Mouse (Mus musculus) olfactory bulb, adult 2 months (tissue): ENCODE measurements around the gene Serpina3n. TPM values are rescaled to one million over a fixed set of nuclear protein-coding genes. Genes with fewer than 3 reads are reported as not detected.
"Not testable (repeated sequence)": the region's sequence is repeated elsewhere in the genome, so short reads cannot be mapped to it uniquely, and the experiment has no call there.

Experiments
- H3K27ac ChIP-seq: fragments of 200-500 bp; 2 replicates; pipeline ENCODE4 v1.5.1; 2012; ENCODE audit warnings: low read depth, low read length; ENCODE audit not compliant: insufficient read depth
- H3K4me1 ChIP-seq: fragments of 200-500 bp; 2 replicates; pipeline ENCODE4 v1.6.1; 2012; ENCODE audit warnings: low read length; ENCODE audit not compliant: control insufficient read depth, insufficient read depth
- H3K4me3 ChIP-seq: fragments of 200-500 bp; 2 replicates; pipeline ENCODE4 v1.5.1; 2012; ENCODE audit warnings: mild to moderate bottlenecking, low read depth, low read length, moderate library complexity; ENCODE audit not compliant: insufficient read depth
- CTCF ChIP-seq: fragments of 200-500 bp; IDR thresholded peaks from 2 replicates; pipeline ENCODE4 v1.5.1; 2012; ENCODE audit warnings: low read depth, mild to moderate bottlenecking, low read length, moderate library complexity; ENCODE audit not compliant: insufficient read depth
- POLR2A ChIP-seq: fragments of 200-500 bp; IDR thresholded peaks from 2 replicates; pipeline ENCODE4 v1.6.1; 2012; ENCODE audit warnings: mild to moderate bottlenecking, low read depth, low read length, moderate library complexity; ENCODE audit not compliant: insufficient read depth
- WGBS: fragments of 180-500 bp; shearing (Covaris S2); methylation state at CpG from one replicate; pipeline ENCODE4 v1.1.7; 2018; 5-methylcytosine and 5-hydroxymethylcytosine counted together
- polyA plus RNA-seq: library from polyadenylated mRNA; stranded (reverse); fragments of >200 nt; gene quantifications from 2 replicates; pipeline ENCODE4 v1.2.4, GENCODE M21; 2012; ENCODE audit warnings: low replicate concordance; ENCODE audit not compliant: missing spikeins, insufficient read depth, insufficient read length

The Serpina3n gene
- polyA plus RNA-seq, 1 experiment: not detected

GRCm38 (mm10) chr12:104431359-104431758 is 24.8 kb downstream of the Serpina3n start:
- H3K27ac ChIP-seq: no peak overlapping the region
- WGBS: 72% methylated on average over 10 of the region's 10 CpGs
- H3K4me1 ChIP-seq: no peaks in the 10 kb centered on the region
- TF ChIP-seq CTCF (no peak), POLR2A (no peak)
- no peak overlapping the region for H3K4me3 ChIP-seq

DNA sequence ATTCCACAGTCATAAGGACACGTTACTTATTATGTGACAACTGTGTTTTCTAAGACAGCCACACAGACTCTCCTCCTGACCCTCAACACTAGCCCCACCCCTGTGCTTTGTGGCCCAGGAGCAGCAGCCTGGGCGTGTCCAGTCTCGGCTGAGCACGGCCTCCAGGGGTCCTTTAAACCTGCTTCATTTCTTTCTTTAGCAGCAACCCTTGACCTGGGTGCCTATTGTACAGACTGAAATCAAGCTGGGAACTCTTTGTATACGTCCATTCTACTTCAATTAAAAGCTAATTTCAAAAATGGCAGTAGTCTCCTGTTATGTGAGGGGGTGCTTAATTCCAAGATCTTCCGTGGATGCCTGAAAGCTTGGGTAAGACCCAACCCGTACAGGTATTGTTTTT is 26.7 kb downstream of the Serpina3n start:
- no peak overlapping the region for H3K4me3 ChIP-seq
- TF ChIP-seq CTCF (no peak), POLR2A (no peak)
- H3K27ac ChIP-seq: no peak overlapping the region
- no peaks in the 10 kb centered on the region for H3K4me1 ChIP-seq
- 42% methylated on average over 7 of the region's 7 CpGs for WGBS

DNA sequence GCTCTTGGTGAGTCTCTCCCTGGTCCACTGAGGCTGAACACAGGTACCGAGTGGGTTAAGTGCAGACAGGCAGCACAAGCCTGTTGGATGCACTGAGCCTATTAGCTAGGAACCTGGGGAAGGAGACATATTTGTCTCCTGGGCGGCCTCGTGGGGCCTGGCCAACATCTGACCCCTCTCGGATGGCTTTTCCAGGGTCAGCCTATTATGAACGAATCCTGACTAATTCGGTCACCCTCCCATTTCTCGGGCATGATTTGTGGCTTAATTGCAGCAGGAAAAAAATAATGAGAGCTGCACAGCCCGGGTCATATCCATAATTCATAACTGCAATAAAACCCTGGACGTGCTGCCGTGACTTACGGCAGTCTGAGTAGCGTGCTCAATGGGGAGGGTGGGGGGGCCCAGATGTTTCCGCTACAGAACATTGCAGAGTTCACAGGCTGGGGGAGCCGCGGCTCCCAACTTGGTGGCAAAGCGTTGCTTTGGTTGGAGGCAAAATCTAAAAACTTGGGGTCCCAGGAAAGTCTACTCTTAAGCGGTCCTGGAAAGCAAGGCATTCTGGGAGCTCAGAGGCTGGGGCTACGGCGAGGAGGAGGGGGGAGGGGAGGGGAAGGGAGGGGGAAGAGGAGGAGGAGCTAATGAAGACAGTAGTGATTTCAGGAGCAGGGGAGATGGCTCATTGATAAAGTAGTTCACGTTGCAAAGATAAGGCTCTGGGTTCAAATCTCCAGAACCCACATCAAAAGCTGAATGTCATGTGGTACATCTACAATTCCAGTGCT is 27.6 kb downstream of the Serpina3n start:
- WGBS: 82% methylated on average over 20 of the region's 20 CpGs
- no peak overlapping the region for H3K27ac ChIP-seq
- no peaks in the 10 kb centered on the region for H3K4me1 ChIP-seq
- TF ChIP-seq CTCF (no peak), POLR2A (no peak)
- H3K4me3 ChIP-seq: no peak overlapping the region

DNA sequence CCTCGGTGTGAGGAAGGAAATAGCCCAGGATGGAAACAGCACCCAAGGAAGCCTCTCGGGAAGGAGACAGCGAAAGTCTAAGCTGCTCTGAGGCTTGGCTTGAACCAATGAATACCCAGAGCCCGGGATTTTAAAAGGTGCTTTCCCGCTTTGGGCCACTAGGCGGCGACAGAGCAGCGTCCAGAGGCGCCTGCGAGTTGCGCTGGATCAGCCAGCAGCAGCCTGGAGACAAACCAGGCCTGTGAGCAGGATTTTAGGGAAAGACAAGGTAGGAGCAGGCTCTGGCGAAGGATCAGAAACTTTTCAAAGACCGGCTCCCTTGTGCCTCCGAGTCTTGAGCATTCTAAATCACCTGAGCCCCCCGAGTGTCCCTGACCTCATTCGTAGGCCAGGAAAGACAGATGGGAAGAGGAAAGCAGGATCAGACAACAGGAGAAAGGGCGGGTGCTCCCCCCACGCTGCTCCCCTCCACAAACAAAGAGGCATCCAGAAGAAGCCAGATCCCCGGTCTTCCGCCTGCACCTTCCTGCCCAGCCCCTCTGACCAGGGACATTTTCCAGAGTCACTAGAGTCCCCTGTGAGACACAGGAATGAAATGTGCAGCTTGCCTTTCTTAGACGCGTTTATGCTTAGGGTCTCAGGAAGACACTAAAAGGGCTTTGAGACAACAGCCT is 33.7 kb downstream of the Serpina3n start:
- TF ChIP-seq CTCF (peak; percentile 92), POLR2A (no peak)
- WGBS: 21% methylated on average over 22 of the region's 22 CpGs
- Histone ChIP-seq H3K27ac (no peak overlapping the region), H3K4me3 (no peak overlapping the region), H3K4me1 (no peaks in the 10 kb centered on the region)

DNA sequence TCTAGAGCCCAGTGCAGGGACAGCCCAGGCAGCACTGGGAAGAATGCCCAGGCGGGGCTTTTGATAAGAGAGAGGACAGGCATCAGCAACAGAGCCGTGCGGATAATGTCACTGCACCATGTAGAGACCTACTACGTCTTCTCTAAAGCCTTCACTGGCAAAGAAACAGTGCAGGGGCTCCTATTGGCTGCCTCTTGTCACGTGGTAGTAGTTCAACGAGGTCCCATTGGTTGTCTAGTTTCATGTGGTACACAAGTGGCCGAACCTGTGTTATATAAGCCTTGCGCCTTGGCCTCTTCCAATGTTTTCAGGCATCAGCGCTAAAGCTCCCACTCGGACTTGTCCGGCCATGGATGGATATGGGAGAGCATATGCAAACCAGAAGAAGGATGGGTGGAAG is 37.2 kb downstream of the Serpina3n start:
- 87% methylated on average over 11 of the region's 11 CpGs for WGBS
- TF ChIP-seq CTCF: no peak
- TF ChIP-seq POLR2A: no peak
- no peak overlapping the region for H3K4me3 ChIP-seq
- H3K27ac ChIP-seq: no peak overlapping the region
- 0 out of 2 replicates have a peak, but pooled peaks cover 4% of the 10 kb centered on the region for H3K4me1 ChIP-seq

GRCm38 (mm10) chr12:104447056-104447455 is 40.5 kb downstream of the Serpina3n start:
- H3K27ac ChIP-seq: not testable (repeated sequence)
- WGBS: 81% methylated on average over 25 of the region's 25 CpGs

GRCm38 (mm10) chr12:104448099-104448498 is 41.6 kb downstream of the Serpina3n start:
- no peak overlapping the region for H3K27ac ChIP-seq
- 37% methylated on average over 13 of the region's 13 CpGs for WGBS

More at GRCm38 (mm10) chr12:104447056-104447455, 40.5 kb downstream of the Serpina3n start:
- not testable (repeated sequence) for H3K4me3 ChIP-seq, H3K4me1 ChIP-seq

GRCm38 (mm10) chr12:104450257-104450656 is 43.7 kb downstream of the Serpina3n start:
- Histone ChIP-seq H3K27ac (no peak overlapping the region), H3K4me1 (0 out of 2 replicates have a peak, but pooled peaks cover 4% of the 10 kb centered on the region), H3K4me3 (no peak overlapping the region)
- WGBS: 57% methylated on average over 10 of the region's 10 CpGs
- TF ChIP-seq CTCF: no peak
- TF ChIP-seq POLR2A: no peak

More at GRCm38 (mm10) chr12:104448099-104448498, 41.6 kb downstream of the Serpina3n start:
- H3K4me1 ChIP-seq: 0 out of 2 replicates have a peak, but pooled peaks cover 4% of the 10 kb centered on the region
- TF ChIP-seq POLR2A (no peak), CTCF (peak; percentile 53; the same call in 1 of the 2 replicates)
- no peak overlapping the region for H3K4me3 ChIP-seq

DNA sequence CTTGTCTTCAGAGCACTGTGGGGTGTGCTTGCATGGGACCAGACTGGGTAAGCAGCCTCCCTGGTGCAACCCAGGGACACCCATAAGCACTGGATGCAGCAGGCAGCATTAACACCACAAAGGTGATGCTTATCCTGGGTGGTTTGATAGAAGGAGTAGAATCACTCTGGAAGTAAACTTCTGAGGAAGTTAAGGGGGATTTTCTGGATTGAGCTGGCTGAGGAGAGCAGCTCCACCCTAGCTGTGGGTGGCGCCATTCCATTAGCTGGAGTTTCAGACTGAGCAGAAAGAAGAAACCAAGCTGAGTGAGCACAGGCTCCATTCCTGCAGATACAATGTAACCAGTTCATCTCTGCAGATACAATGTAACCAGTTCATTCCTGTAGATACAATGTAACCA is 46.5 kb downstream of the Serpina3n start:
- Histone ChIP-seq H3K27ac (no peak overlapping the region), H3K4me3 (no peak overlapping the region), H3K4me1 (0 out of 2 replicates have a peak, but pooled peaks cover 3% of the 10 kb centered on the region)
- 65% methylated on average over 1 of the region's 1 CpGs for WGBS
- no peak for TF ChIP-seq POLR2A
- TF ChIP-seq CTCF: no peak
